Mouse (Mus musculus) left cerebral cortex, postnatal 36 days (tissue): Measurements from ENCODE around the gene Lypd6b. TPM values are rescaled to one million over a fixed set of nuclear protein-coding genes. Genes with fewer than 3 reads are reported as not detected.

Source experiments
- DNase-seq, 2 experiments: peaks; one replicate each; pipeline ENCODE4 v3.0.0; 2021 to 2022; ENCODE audit warnings: low spot score in 2 of 2, mixed read lengths in 1 of 2
- intact Hi-C: fragments of 180-260 bp; cut with DNase I; formaldehyde crosslinking; loops from one replicate; pipeline ENCODE4 v1.15.1; 2025
- total RNA-seq, 2 experiments: library from RNA; stranded (reverse); gene quantifications; 2 replicates each; pipeline ENCODE4 v1.2.3; 2021

Gene Lypd6b
- total RNA-seq, 2 experiments from 2014 or later, result 7.8 to 9.0 TPM

- DNase-seq, result no peak
- intact Hi-C loops, result no loop called here
Measured at GRCm38 (mm10) chr2:49984780-49985179, 197.3 kb downstream of the Lypd6b start.

GRCm38 (mm10) chr2:49995841-49996240 lies 208.4 kb downstream of the Lypd6b start:
- intact Hi-C loops, result no loop called here
- no peak for DNase-seq

- DNase-seq, result no peak
- intact Hi-C loops, result no loop called here
Measured at GRCm38 (mm10) chr2:49997216-49997615, 209.7 kb downstream of the Lypd6b start.

Other genes with a start within 250 kb of the Lypd6b start
- gene Kif5c, start 168.4 kb upstream of the Lypd6b start, total RNA-seq, result 100 to 1,000 TPM; 591 to 630 TPM